Mouse (Mus musculus) embryonic fibroblast, embryonic 13.5 days (primary cell): Measurements from ENCODE around the gene Gripap1. TPM values are rescaled to one million over a fixed set of nuclear protein-coding genes. Genes with fewer than 3 reads are reported as not detected.
"Not testable (repeated sequence)": the region's sequence is repeated elsewhere in the genome, so short reads cannot be mapped to it uniquely, and the experiment has no call there.

Experiments
- H3K27ac ChIP-seq: 2 replicates; pipeline ENCODE4 v1.5.1; 2012; ENCODE audit warnings: low read length, control low read depth, inconsistent platforms; ENCODE audit not compliant: insufficient read depth
- H3K4me1 ChIP-seq: 2 replicates; pipeline ENCODE4 v1.6.1; 2011; ENCODE audit warnings: low read length; ENCODE audit not compliant: control insufficient read depth, insufficient read depth
- H3K4me3 ChIP-seq: 2 replicates; pipeline ENCODE4 v1.5.1; 2011; ENCODE audit warnings: mild to moderate bottlenecking, control low read depth, low read length; ENCODE audit not compliant: insufficient read depth
- CTCF ChIP-seq: IDR thresholded peaks from 2 replicates; pipeline ENCODE4 v1.5.1; 2011; ENCODE audit warnings: mild to moderate bottlenecking, control low read depth, low read length, moderate library complexity, borderline replicate concordance; ENCODE audit not compliant: insufficient read depth
- POLR2A ChIP-seq: IDR thresholded peaks from 2 replicates; pipeline ENCODE4 v1.6.1; 2011; ENCODE audit warnings: low read depth, mild to moderate bottlenecking, control low read depth, low read length, moderate library complexity
- polyA plus RNA-seq: library from polyadenylated mRNA; stranded (reverse); fragments of >200 nt; gene quantifications from 2 replicates; pipeline ENCODE4 v1.2.4, GENCODE M21; 2011; ENCODE audit warnings: low read depth; ENCODE audit not compliant: missing spikeins, insufficient read length

Gene Gripap1
- polyA plus RNA-seq, 1 experiment: 42.1 TPM

DNA sequence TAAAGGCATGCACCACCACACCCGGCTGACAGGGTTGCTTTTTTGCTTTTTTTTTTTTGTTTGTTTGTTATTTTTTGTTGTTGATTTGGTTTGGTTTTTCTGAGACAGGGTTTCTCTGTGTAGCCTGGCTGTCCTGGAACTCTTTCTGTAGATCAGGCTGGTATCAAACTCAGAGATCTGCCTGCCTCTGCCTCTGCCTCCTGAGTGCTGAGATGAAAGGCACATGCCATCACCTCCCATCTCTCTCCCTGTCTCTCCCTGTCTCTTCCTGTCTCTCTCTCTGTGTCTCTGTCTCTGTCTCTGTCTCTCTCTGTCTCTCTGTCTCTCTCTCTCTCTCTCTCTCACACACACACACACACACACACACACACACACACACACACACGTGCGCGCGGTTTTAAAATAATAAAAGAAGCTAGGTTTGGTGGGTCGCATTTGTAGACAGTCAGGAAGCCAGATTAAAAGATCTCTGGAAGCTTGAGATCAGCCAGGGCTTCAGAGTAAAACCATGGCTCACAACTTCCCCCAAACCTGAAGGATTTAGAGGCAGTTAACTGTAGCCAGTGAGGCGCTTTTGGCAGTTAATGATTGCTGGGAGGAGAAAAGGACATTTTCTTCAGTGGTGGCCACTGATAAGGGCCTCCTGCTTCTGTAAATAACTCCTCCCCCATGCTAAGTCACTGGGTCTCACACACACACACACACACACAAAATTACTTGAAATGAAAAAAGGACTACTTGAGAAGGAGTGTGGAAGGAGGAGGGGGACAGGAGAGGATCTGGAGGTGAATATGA is 10.9 kb upstream of the Gripap1 start:
- H3K27ac ChIP-seq: no peak overlapping the region
- H3K4me3 ChIP-seq: no peak overlapping the region
- H3K4me1 ChIP-seq: no peaks in the 10 kb centered on the region
- TF ChIP-seq CTCF: no peak
- no peak for TF ChIP-seq POLR2A

- no peak for TF ChIP-seq POLR2A
- TF ChIP-seq CTCF: no peak
- Histone ChIP-seq H3K4me3 (no peak overlapping the region), H3K4me1 (no peaks in the 10 kb centered on the region), H3K27ac (no peak overlapping the region)
Observed at GRCm38 (mm10) chrX:7779294-7779693, 10.3 kb upstream of the Gripap1 start.

DNA sequence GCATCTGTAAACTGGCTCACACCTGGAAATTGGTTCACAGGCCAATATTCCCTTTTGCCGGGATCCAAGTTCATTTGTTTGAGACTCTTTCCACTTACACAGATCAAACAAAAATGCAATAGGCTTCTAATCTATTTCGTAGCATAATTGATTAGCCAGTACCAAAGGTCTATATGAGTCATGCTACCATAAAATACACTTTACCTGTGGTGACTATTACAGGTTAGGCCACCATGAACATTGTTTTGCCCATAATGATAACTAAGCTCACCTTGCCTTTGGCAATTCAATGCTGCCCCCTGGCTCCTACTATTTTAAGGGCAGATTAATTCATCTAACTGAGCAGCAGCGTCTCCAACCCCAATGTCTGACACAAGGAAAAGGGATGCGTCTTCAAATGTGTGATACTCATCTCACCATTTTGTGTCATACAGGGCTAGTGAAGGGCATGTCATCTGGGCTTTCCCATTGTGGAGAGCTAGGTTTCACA is 6.9 kb upstream of the Gripap1 start:
- H3K4me1 ChIP-seq: no peaks in the 10 kb centered on the region
- no peak overlapping the region for H3K4me3 ChIP-seq
- H3K27ac ChIP-seq: no peak overlapping the region
- no peak for TF ChIP-seq CTCF
- no peak for TF ChIP-seq POLR2A

DNA sequence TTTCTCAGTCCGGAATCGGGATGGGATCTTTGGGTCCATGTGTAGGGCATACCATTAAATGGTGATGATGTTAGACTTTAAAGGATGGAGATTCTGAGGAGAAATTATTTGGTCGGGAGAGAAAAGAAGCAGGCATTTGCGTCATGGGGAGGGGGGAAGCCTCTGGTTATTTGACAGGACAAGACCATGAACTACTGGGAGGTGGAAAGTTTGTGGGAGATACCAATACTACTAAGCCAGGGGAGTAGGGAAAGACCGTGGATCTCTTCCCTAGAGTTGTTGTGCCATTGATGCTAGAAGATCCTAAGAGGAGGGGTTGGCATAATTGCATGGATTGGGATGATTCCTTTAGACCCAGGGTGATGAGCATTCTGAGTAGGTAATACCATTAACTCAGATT is 744 bp downstream of the Gripap1 start:
- TF ChIP-seq POLR2A (no peak), CTCF (no peak)
- 0 out of 2 replicates have a peak, but pooled peaks cover 3% of the 10 kb centered on the region for H3K4me1 ChIP-seq
- H3K4me3 ChIP-seq: peak overlapping the region; percentile 66
- no peak overlapping the region for H3K27ac ChIP-seq

GRCm38 (mm10) chrX:7793361-7793760 is 3.8 kb downstream of the Gripap1 start:
- TF ChIP-seq CTCF: no peak
- TF ChIP-seq POLR2A: no peak
- H3K4me3 ChIP-seq: no peak overlapping the region
- H3K4me1 ChIP-seq: 0 out of 2 replicates have a peak, but pooled peaks cover 3% of the 10 kb centered on the region
- no peak overlapping the region for H3K27ac ChIP-seq

GRCm38 (mm10) chrX:7795016-7795415 is 5.5 kb downstream of the Gripap1 start:
- 0 out of 2 replicates have a peak, but pooled peaks cover 3% of the 10 kb centered on the region for H3K4me1 ChIP-seq
- H3K27ac ChIP-seq: no peak overlapping the region
- TF ChIP-seq POLR2A (no peak), CTCF (no peak)
- H3K4me3 ChIP-seq: no peak overlapping the region

- Histone ChIP-seq H3K4me1 (no peaks in the 10 kb centered on the region), H3K27ac (no peak overlapping the region), H3K4me3 (no peak overlapping the region)
- TF ChIP-seq POLR2A (no peak), CTCF (no peak)
Observed at GRCm38 (mm10) chrX:7797327-7797726, 7.8 kb downstream of the Gripap1 start.

GRCm38 (mm10) chrX:7802157-7802556 is 12.6 kb downstream of the Gripap1 start:
- not testable (repeated sequence) for H3K4me3 ChIP-seq, H3K4me1 ChIP-seq, H3K27ac ChIP-seq

DNA sequence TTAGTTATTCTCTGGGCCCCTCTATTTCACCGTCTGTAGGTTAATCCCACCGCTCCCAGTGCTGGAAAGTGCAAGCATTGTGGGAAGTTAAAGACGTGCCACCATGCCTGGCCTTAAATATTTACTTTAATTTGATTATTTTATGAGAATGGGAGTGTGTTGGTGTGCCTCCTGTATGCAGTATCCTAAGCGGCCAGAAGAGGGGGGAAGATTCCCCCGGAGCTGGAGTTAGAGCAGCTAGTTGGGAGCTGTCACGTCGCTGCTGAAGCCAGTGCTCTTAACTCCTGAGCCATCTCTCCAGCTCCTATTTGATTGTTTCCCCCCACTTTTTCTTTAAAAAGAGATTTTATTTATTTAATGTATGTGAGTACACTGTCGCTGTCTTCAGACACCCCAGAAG is 25.5 kb downstream of the Gripap1 start:
- H3K4me3 ChIP-seq, H3K4me1 ChIP-seq, H3K27ac ChIP-seq: not testable (repeated sequence)

DNA sequence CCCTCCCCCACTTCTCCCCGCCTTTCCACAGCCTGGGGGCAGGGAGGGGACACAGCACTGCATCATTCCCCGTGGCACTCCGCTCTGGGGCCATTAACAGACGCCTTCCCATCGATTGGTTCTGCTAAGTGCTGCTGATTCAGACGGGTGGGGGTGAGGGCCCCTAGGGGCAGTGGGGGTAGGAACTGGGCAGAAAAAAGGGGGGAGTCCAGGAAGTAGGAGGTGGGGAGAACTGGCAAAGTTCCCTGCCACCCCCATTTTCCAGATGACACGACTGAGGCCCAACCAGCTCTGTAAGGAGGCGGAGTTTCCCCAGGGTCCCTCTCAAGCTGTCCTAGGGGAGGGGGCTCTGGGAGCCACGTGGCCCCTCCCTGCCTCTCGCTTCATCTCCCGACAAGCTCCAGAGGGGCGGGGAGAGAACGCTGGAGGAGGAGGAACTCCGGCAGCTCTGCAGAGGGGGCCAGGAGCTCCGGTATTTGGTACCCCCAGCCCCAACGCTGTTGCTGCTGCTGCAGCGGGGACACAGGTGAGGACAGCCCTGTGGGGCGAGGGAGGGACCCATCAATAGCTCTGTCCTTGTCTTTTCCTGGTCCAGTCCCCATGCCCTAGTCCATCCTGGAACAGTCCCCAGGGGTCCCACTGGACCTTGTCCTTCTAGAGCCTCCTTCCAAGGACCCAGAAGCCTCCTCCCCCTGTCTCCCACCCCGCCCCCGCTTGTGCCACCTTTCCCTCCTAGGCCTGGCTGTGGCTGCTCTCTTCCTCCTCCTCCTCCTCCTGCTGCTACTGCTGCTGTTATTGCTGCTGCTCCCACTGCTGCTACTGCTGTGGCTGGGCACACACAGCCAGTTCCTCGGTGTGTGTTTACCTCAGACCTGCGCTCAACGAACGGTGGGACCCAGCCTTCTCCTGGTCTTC is 32.6 kb downstream of the Gripap1 start, which contains the start of gene Kcnd1:
Kcnd1 (plus strand) TSS at position 425 of the 915 bp plus-strand sequence.
- peak within 1 kb of the TSS; percentile 31; the same call in 1 of the 2 replicates for H3K27ac ChIP-seq
- TF ChIP-seq CTCF: no peak
- peak; percentile 38; the same call in 1 of the 2 replicates for TF ChIP-seq POLR2A
- peak within 1 kb of the TSS; percentile 42 for H3K4me3 ChIP-seq
- no peaks in the 10 kb centered on the region for H3K4me1 ChIP-seq
